Mouse (Mus musculus) megakaryocyte, embryonic 14.5 days (primary cell): ENCODE results near the gene Myo1a. TPM values are rescaled to one million over a fixed set of nuclear protein-coding genes. Genes with fewer than 3 reads are reported as not detected.

Experiments
- H3K27me3 ChIP-seq: replicated peaks from 2 replicates; pipeline ENCODE3; 2012; ENCODE audit warnings: inconsistent platforms
- H3K36me3 ChIP-seq: replicated peaks from 2 replicates; pipeline ENCODE3; 2012; ENCODE audit warnings: low read length, inconsistent platforms, mixed read lengths
- H3K4me1 ChIP-seq: 2 replicates; pipeline ENCODE4 v1.6.1; 2012; ENCODE audit warnings: inconsistent platforms
- H3K4me3 ChIP-seq: replicated peaks from 2 replicates; pipeline ENCODE3; 2012; ENCODE audit warnings: moderate library complexity, mild to moderate bottlenecking, inconsistent platforms
- H3K9me3 ChIP-seq: 2 replicates; pipeline ENCODE4 v1.6.1; 2012; ENCODE audit warnings: inconsistent platforms
- FLI1 ChIP-seq: IDR thresholded peaks from 2 replicates; pipeline ENCODE4 v1.6.1; 2012; ENCODE audit warnings: low read length, inconsistent platforms, mixed read lengths
- GATA1 ChIP-seq: IDR thresholded peaks from 3 replicates; pipeline ENCODE4 v1.6.1; 2012; ENCODE audit warnings: mixed read lengths, low read length, inconsistent platforms, borderline replicate concordance
- polyA plus RNA-seq: library from polyadenylated mRNA; stranded (reverse); fragments of >175 nt; gene quantifications from 2 replicates; pipeline ENCODE4 v1.2.3, GENCODE M21; 2012; ENCODE audit warnings: low replicate concordance; ENCODE audit not compliant: insufficient read depth

Myo1a gene
- polyA plus RNA-seq, 1 experiment: 0.04 TPM

GRCm38 (mm10) chr10:127695775-127696174, 9.2 kb upstream of the Myo1a start:
- H3K4me1 ChIP-seq: no peaks in the 10 kb centered on the region; the same call in 1 of the 2 replicates
- peaks cover 40% of the 10 kb centered on the region for H3K36me3 ChIP-seq
- TF ChIP-seq FLI1 (no peak), GATA1 (no peak)
- H3K27me3 ChIP-seq: no peaks in the 10 kb centered on the region
- H3K9me3 ChIP-seq: no peaks in the 10 kb centered on the region
- no peak overlapping the region for H3K4me3 ChIP-seq

- Histone ChIP-seq H3K4me1 (no peaks in the 10 kb centered on the region; the same call in 1 of the 2 replicates), H3K4me3 (no peak overlapping the region), H3K27me3 (peaks cover 13% of the 10 kb centered on the region), H3K9me3 (no peaks in the 10 kb centered on the region), H3K36me3 (peaks cover 31% of the 10 kb centered on the region)
- no peak for TF ChIP-seq FLI1
Measured at GRCm38 (mm10) chr10:127698966-127699365, 6.0 kb upstream of the Myo1a start.

GRCm38 (mm10) chr10:127703299-127703698, 1.7 kb upstream of the Myo1a start:
- Histone ChIP-seq H3K4me3 (no peak overlapping the region), H3K27me3 (peaks cover 47% of the 10 kb centered on the region), H3K9me3 (no peaks in the 10 kb centered on the region), H3K36me3 (peaks cover 6% of the 10 kb centered on the region), H3K4me1 (peaks cover 14% of the 10 kb centered on the region)
- TF ChIP-seq GATA1: no peak
- TF ChIP-seq FLI1: no peak

GRCm38 (mm10) chr10:127704293-127704692, 677 bp upstream of the Myo1a start:
- Histone ChIP-seq H3K36me3 (peaks cover 1% of the 10 kb centered on the region), H3K4me3 (no peak overlapping the region), H3K27me3 (peaks cover 53% of the 10 kb centered on the region), H3K4me1 (peaks cover 14% of the 10 kb centered on the region), H3K9me3 (no peaks in the 10 kb centered on the region)
- TF ChIP-seq GATA1 (no peak), FLI1 (no peak)

- H3K36me3 ChIP-seq: no peaks in the 10 kb centered on the region
- TF ChIP-seq GATA1: no peak
- TF ChIP-seq FLI1: no peak
- H3K27me3 ChIP-seq: peaks cover 62% of the 10 kb centered on the region
- H3K9me3 ChIP-seq: no peaks in the 10 kb centered on the region
- H3K4me3 ChIP-seq: no peak overlapping the region
- peaks cover 14% of the 10 kb centered on the region for H3K4me1 ChIP-seq
Measured at GRCm38 (mm10) chr10:127705783-127706182, 813 bp downstream of the Myo1a start.

- Histone ChIP-seq H3K4me1 (peaks cover 14% of the 10 kb centered on the region), H3K27me3 (peaks cover 65% of the 10 kb centered on the region), H3K36me3 (no peaks in the 10 kb centered on the region), H3K9me3 (no peaks in the 10 kb centered on the region), H3K4me3 (no peak overlapping the region)
- TF ChIP-seq FLI1 (no peak), GATA1 (no peak)
Measured at GRCm38 (mm10) chr10:127707721-127708120, 2.8 kb downstream of the Myo1a start.

GRCm38 (mm10) chr10:127708850-127709370, 3.9 kb downstream of the Myo1a start:
- TF ChIP-seq FLI1 (no peak), GATA1 (no peak)
- Histone ChIP-seq H3K9me3 (no peaks in the 10 kb centered on the region), H3K36me3 (no peaks in the 10 kb centered on the region)

GRCm38 (mm10) chr10:127710331-127710730, 5.4 kb downstream of the Myo1a start:
- no peaks in the 10 kb centered on the region for H3K9me3 ChIP-seq
- TF ChIP-seq GATA1 (no peak), FLI1 (no peak)
- H3K4me1 ChIP-seq: peaks cover 12% of the 10 kb centered on the region
- peaks cover 60% of the 10 kb centered on the region for H3K27me3 ChIP-seq
- H3K36me3 ChIP-seq: no peaks in the 10 kb centered on the region
- no peak overlapping the region for H3K4me3 ChIP-seq

More at GRCm38 (mm10) chr10:127708850-127709370, 3.9 kb downstream of the Myo1a start:
- Histone ChIP-seq H3K4me1 (peaks cover 14% of the 10 kb centered on the region), H3K27me3 (peaks cover 63% of the 10 kb centered on the region), H3K4me3 (no peak overlapping the region)

- H3K27me3 ChIP-seq: peaks cover 55% of the 10 kb centered on the region
- no peaks in the 10 kb centered on the region for H3K9me3 ChIP-seq
- H3K36me3 ChIP-seq: no peaks in the 10 kb centered on the region
- 0 out of 2 replicates have a peak, but pooled peaks cover 5% of the 10 kb centered on the region for H3K4me1 ChIP-seq
- TF ChIP-seq FLI1 (no peak), GATA1 (no peak)
- H3K4me3 ChIP-seq: no peak overlapping the region
Measured at GRCm38 (mm10) chr10:127712736-127713135, 7.8 kb downstream of the Myo1a start.

- Histone ChIP-seq H3K27me3 (peaks cover 92% of the 10 kb centered on the region), H3K9me3 (no peaks in the 10 kb centered on the region), H3K36me3 (no peaks in the 10 kb centered on the region), H3K4me1 (peaks cover 4% of the 10 kb centered on the region; the same call in 1 of the 2 replicates), H3K4me3 (no peak overlapping the region)
- TF ChIP-seq GATA1 (no peak), FLI1 (no peak)
Measured at GRCm38 (mm10) chr10:127721671-127722418, 16.9 kb downstream of the Myo1a start.

GRCm38 (mm10) chr10:127724178-127724577, 19.2 kb downstream of the Myo1a start, which contains the start of gene Tac2:
TSS of gene Tac2 (plus strand) at chr10:127724478.
- no peak within 1 kb of the TSS for H3K4me3 ChIP-seq
- no peaks in the 10 kb centered on the region for H3K9me3 ChIP-seq
- TF ChIP-seq GATA1: no peak
- no peak for TF ChIP-seq FLI1
- peaks cover 95% of the 10 kb centered on the region for H3K27me3 ChIP-seq
- peaks cover 3% of the 10 kb centered on the region; the same call in 1 of the 2 replicates for H3K4me1 ChIP-seq
- no peaks in the 10 kb centered on the region for H3K36me3 ChIP-seq
